Mouse (Mus musculus): ENCODE measurements around the gene Asic4.

DNA sequence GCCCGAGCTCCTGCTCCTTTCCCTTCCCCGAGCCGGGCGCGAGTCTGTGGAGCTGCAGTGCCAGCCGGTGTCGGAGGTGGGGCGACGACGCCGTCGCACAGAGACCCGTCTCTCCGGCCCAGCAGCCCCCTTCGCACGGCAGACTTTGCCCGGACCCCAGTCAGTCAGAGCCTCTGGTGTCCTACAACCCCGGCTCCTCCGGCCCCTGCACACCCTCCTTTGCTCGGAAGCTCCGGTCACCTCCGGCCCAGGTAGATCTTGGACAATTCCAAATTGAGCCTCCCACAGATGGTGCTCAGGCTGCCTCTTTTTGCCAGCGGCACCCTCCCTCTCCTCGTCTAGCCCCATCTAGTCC lies 29.4 kb downstream of the Asic4 start:
- TF ChIP-seq EP300 (IDR thresholded peaks at IDR 0.05; ENCODE audit: low read depth), result no peak
- TF ChIP-seq CTCF (IDR thresholded peaks at IDR 0.05; ENCODE audit: low read depth), result no peak
